Mouse (Mus musculus): ENCODE results near the gene Spata9. TPM values are rescaled to one million over a fixed set of nuclear protein-coding genes. Genes with fewer than 3 reads are reported as not detected.

Spata9 gene
- polyA plus RNA-seq, 1 experiment from 2014 or later = 2.3 TPM

DNA sequence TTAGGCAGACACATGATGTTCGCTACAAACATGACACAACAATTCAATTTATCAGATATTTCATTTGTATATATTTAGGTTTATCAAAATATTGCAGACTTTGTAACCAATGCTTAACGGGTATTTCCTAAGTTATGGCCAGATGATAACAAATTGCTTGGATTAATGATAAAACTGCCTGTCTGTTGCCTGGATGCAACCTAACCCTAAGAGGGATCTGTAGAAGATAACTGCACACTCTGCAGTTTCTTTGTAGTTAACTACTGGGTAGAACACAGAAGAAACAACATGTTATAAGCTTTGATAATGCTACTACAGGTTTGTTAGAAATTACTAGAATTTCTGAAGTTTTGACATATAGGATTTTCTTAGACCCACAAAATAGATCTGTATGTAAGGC is 9.3 kb downstream of the Spata9 start:
- H3K9me3 ChIP-seq (ENCODE audit: control insufficient read depth, low read length) = no peaks in the 10 kb centered on the region
- H3K4me1 ChIP-seq (replicated peaks; ENCODE audit: control insufficient read depth, insufficient read depth, low read length) = no peaks in the 10 kb centered on the region
- no peak overlapping the region for H3K9ac ChIP-seq
- 91% methylated on average over 2 of the region's 2 CpGs for WGBS
- H3K36me3 ChIP-seq (replicated peaks; ENCODE audit: control insufficient read depth, insufficient read depth) = no peaks in the 10 kb centered on the region
- H3K4me3 ChIP-seq (replicated peaks; ENCODE audit: low read length) = no peak overlapping the region
- H3K27ac ChIP-seq = no peak overlapping the region
- DNase-seq (ENCODE audit: low spot score) (no peak), ATAC-seq (ENCODE audit: low FRiP score) (no peak)
- H3K27me3 ChIP-seq (ENCODE audit: control insufficient read depth, insufficient read depth, low read length) = no peaks in the 10 kb centered on the region
- H3K4me2 ChIP-seq (replicated peaks) = no peak overlapping the region

DNA sequence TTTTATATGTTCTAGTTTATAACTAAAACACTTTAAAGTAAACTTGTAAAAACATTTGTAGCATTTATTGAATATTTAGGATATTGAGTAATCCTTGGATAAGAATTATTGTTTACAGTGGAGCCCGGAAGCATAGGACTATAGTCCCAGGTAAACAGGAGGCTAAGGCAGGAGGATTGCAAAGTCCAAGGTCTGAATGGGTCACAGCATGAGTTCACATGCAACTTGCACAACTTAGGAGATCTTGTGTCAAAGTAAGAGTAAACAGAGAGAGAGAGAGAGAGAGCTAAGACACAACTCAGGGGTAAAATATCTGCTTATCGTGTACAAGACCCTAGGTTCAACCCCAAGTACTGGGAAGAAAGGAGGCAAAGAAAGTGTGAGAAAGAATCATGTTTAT is 9.7 kb downstream of the Spata9 start:
- DNase-seq (ENCODE audit: low spot score) = no peak
- no peak for ATAC-seq (ENCODE audit: low FRiP score)
- Histone ChIP-seq H3K4me3 (replicated peaks; ENCODE audit: low read length) (no peak overlapping the region), H3K4me1 (replicated peaks; ENCODE audit: control insufficient read depth, insufficient read depth, low read length) (no peaks in the 10 kb centered on the region), H3K9ac (no peak overlapping the region), H3K27ac (no peak overlapping the region), H3K9me3 (ENCODE audit: control insufficient read depth, low read length) (no peaks in the 10 kb centered on the region), H3K4me2 (replicated peaks) (no peak overlapping the region), H3K36me3 (replicated peaks; ENCODE audit: control insufficient read depth, insufficient read depth) (no peaks in the 10 kb centered on the region), H3K27me3 (ENCODE audit: control insufficient read depth, insufficient read depth, low read length) (no peaks in the 10 kb centered on the region)
- whole genome bisulfite sequencing = 86% methylated on average over 2 of the region's 2 CpGs

- Histone ChIP-seq H3K36me3 (replicated peaks; ENCODE audit: control insufficient read depth, insufficient read depth) (no peaks in the 10 kb centered on the region), H3K27me3 (ENCODE audit: control insufficient read depth, insufficient read depth, low read length) (no peaks in the 10 kb centered on the region), H3K4me2 (replicated peaks) (no peak overlapping the region), H3K4me1 (replicated peaks; ENCODE audit: control insufficient read depth, insufficient read depth, low read length) (no peaks in the 10 kb centered on the region), H3K27ac (no peak overlapping the region), H3K4me3 (replicated peaks; ENCODE audit: low read length) (no peak overlapping the region), H3K9me3 (ENCODE audit: control insufficient read depth, low read length) (no peaks in the 10 kb centered on the region), H3K9ac (no peak overlapping the region)
- DNase-seq (ENCODE audit: low spot score) (no peak), ATAC-seq (ENCODE audit: low FRiP score) (no peak)
These were observed 15.0 kb downstream of the Spata9 start for GRCm38 (mm10) chr13:75981901-75982300.

DNA sequence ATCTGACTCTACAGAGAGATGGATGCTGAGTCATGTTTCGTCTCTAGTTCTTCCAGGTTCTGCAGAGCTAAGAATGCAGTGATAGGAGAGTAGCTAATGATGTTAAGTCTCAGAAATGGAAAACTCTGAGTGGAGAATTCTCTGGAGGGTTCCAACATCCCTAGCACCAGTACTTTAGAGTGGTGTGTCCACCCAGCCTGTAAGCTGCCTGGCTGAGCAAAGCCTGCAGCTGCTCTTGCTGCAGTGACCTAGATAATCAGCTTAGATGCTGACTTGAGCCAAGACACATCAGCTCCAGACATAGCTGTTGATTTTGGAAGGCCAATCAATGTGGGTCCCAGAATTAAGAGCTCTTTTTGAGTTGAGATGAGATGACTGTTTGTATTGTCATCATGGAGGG is 21.1 kb downstream of the Spata9 start:
- H3K36me3 ChIP-seq (replicated peaks; ENCODE audit: control insufficient read depth, insufficient read depth) = no peaks in the 10 kb centered on the region
- no peak overlapping the region for H3K27ac ChIP-seq
- H3K4me3 ChIP-seq (replicated peaks; ENCODE audit: low read length) = no peak overlapping the region
- no peak for ATAC-seq (ENCODE audit: low FRiP score)
- H3K4me1 ChIP-seq (replicated peaks; ENCODE audit: control insufficient read depth, insufficient read depth, low read length) = no peaks in the 10 kb centered on the region
- H3K9ac ChIP-seq = no peak overlapping the region
- DNase-seq (ENCODE audit: low spot score) = no peak
- H3K9me3 ChIP-seq (ENCODE audit: control insufficient read depth, low read length) = no peaks in the 10 kb centered on the region
- no peaks in the 10 kb centered on the region for H3K27me3 ChIP-seq (ENCODE audit: control insufficient read depth, insufficient read depth, low read length)
- WGBS = 87% methylated on average over 1 of the region's 1 CpGs
- H3K4me2 ChIP-seq (replicated peaks) = no peak overlapping the region

GRCm38 (mm10) chr13:75992169-75993028 is 25.4 kb downstream of the Spata9 start:
- Histone ChIP-seq H3K36me3 (replicated peaks; ENCODE audit: control insufficient read depth, insufficient read depth) (no peaks in the 10 kb centered on the region), H3K4me1 (replicated peaks; ENCODE audit: control insufficient read depth, insufficient read depth, low read length) (no peaks in the 10 kb centered on the region), H3K4me3 (replicated peaks; ENCODE audit: low read length) (no peak overlapping the region), H3K27me3 (ENCODE audit: control insufficient read depth, insufficient read depth, low read length) (no peaks in the 10 kb centered on the region), H3K4me2 (replicated peaks) (no peak overlapping the region), H3K27ac (peak overlapping the region; percentile 62; the same call in 1 of the 2 replicates), H3K9me3 (ENCODE audit: control insufficient read depth, low read length) (peaks cover 7% of the 10 kb centered on the region), H3K9ac (no peak overlapping the region)
- WGBS = 34% methylated on average over 9 of the region's 9 CpGs
- ATAC-seq (ENCODE audit: low FRiP score) (peak; percentile 93), DNase-seq (ENCODE audit: low spot score) (peak; percentile 70)

DNA sequence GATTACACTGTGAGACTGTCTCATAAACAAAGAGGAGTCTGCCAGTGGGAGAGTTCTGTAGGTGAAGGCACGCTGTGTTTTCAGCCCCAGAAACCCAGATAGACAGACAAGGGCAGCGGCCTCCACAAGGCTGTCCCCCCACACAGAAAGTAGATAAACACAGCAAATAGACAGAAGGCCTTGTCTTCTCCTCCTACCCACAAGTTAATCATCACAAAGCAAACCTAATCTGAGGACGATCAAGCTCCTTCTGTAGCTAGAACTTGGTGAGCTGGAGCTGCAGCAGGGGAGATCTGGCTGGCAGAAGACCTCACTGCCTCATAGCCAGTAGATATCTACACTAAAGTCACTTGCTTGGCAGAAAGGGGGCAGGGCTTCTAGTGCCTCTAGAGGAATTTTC is 36.3 kb downstream of the Spata9 start:
- DNase-seq (ENCODE audit: low spot score) (no peak), ATAC-seq (ENCODE audit: low FRiP score) (no peak)
- Histone ChIP-seq H3K4me1 (replicated peaks; ENCODE audit: control insufficient read depth, insufficient read depth, low read length) (no peaks in the 10 kb centered on the region), H3K4me2 (replicated peaks) (no peak overlapping the region), H3K9ac (no peak overlapping the region), H3K4me3 (replicated peaks; ENCODE audit: low read length) (no peak overlapping the region), H3K27ac (no peak overlapping the region), H3K9me3 (ENCODE audit: control insufficient read depth, low read length) (no peaks in the 10 kb centered on the region), H3K27me3 (ENCODE audit: control insufficient read depth, insufficient read depth, low read length) (no peaks in the 10 kb centered on the region), H3K36me3 (replicated peaks; ENCODE audit: control insufficient read depth, insufficient read depth) (peaks cover 16% of the 10 kb centered on the region; the same call in 1 of the 2 replicates)
- WGBS = 96% methylated on average over 3 of the region's 3 CpGs

DNA sequence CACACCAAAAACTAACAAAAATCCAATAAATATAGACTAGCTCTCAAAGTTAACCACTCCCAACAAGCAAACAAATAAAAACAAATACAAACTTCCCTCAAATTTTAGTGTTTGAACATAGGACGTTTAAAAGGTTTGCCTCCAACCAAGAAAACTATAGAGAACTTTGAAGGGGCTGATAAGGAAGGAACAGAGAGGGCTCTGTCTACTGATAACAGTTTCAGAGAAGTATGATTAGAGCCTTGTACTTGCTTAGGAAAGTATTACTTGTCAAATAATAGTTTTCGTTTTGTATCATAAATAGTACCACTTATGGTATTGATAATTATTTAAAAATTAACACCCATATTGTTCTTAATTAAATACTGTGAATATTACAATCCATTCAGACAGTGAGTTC is 47.6 kb downstream of the Spata9 start:
- H3K27ac ChIP-seq = no peak overlapping the region
- H3K9me3 ChIP-seq (ENCODE audit: control insufficient read depth, low read length) = no peaks in the 10 kb centered on the region
- no peak overlapping the region for H3K4me3 ChIP-seq (replicated peaks; ENCODE audit: low read length)
- no peaks in the 10 kb centered on the region for H3K27me3 ChIP-seq (ENCODE audit: control insufficient read depth, insufficient read depth, low read length)
- DNase-seq (ENCODE audit: low spot score) (no peak), ATAC-seq (ENCODE audit: low FRiP score) (no peak)
- H3K4me2 ChIP-seq (replicated peaks) = no peak overlapping the region
- 82% methylated on average over 2 of the region's 2 CpGs for WGBS
- H3K9ac ChIP-seq = no peak overlapping the region
- H3K4me1 ChIP-seq (replicated peaks; ENCODE audit: control insufficient read depth, insufficient read depth, low read length) = peaks cover 12% of the 10 kb centered on the region
- no peaks in the 10 kb centered on the region for H3K36me3 ChIP-seq (replicated peaks; ENCODE audit: control insufficient read depth, insufficient read depth)

DNA sequence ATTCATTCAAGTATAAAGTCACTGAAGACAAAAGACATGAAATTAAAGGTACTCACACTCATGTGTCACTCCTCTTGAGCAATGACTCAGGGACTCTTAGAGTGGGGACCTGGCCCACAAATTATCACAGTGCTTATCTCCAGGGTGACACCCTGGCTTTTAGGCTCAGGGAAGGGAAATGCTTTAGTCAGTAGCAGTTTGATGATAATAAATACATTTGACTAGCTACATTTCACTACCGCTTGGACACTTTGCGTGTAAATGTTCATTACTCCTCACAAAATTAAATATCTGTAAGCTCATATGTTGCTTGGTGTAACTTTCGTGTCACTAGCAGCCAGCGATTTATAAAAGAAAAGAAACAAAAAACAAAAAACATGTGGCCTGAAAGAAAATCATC is 50.5 kb downstream of the Spata9 start:
- Histone ChIP-seq H3K4me2 (replicated peaks) (peak overlapping the region; percentile 73), H3K27ac (peak overlapping the region; percentile 96), H3K4me1 (replicated peaks; ENCODE audit: control insufficient read depth, insufficient read depth, low read length) (peaks cover 12% of the 10 kb centered on the region), H3K9me3 (ENCODE audit: control insufficient read depth, low read length) (no peaks in the 10 kb centered on the region), H3K36me3 (replicated peaks; ENCODE audit: control insufficient read depth, insufficient read depth) (no peaks in the 10 kb centered on the region), H3K4me3 (replicated peaks; ENCODE audit: low read length) (peak overlapping the region; percentile 75), H3K27me3 (ENCODE audit: control insufficient read depth, insufficient read depth, low read length) (no peaks in the 10 kb centered on the region), H3K9ac (peak overlapping the region; percentile 91)
- no peak for DNase-seq (ENCODE audit: low spot score)
- WGBS = 69% methylated on average over 4 of the region's 4 CpGs
- no peak for ATAC-seq (ENCODE audit: low FRiP score)

- Histone ChIP-seq H3K4me3 (replicated peaks; ENCODE audit: low read length) (peak within 1 kb of the TSS; percentile 75), H3K36me3 (replicated peaks; ENCODE audit: control insufficient read depth, insufficient read depth) (no peaks in the 10 kb centered on the region), H3K4me1 (replicated peaks; ENCODE audit: control insufficient read depth, insufficient read depth, low read length) (peaks cover 12% of the 10 kb centered on the region), H3K9ac (peak within 1 kb of the TSS; percentile 91), H3K27me3 (ENCODE audit: control insufficient read depth, insufficient read depth, low read length) (no peaks in the 10 kb centered on the region), H3K9me3 (ENCODE audit: control insufficient read depth, low read length) (no peaks in the 10 kb centered on the region), H3K27ac (peak within 1 kb of the TSS; percentile 96), H3K4me2 (replicated peaks) (peak within 1 kb of the TSS; percentile 73)
- under 1% methylated on average over 50 of the region's 50 CpGs for WGBS
- DNase-seq (ENCODE audit: low spot score) (peak; percentile 99), ATAC-seq (ENCODE audit: low FRiP score) (peak; percentile 100)
These were observed 51.3 kb downstream of the Spata9 start, which contains the start of gene Rfesd for GRCm38 (mm10) chr13:76017974-76018843. Gene Rfesd (minus strand): TSS chr13:76018719.
